Mouse (Mus musculus) heart, postnatal 0 days (tissue): ENCODE data around the gene Exo5. TPM values are rescaled to one million over a fixed set of nuclear protein-coding genes. Genes with fewer than 3 reads are reported as not detected.

Experiments
- ATAC-seq: fragments of 200-750 bp; cut with Nextera tagmentation; 2 replicates; pipeline ENCODE4 v1.8.0; 2017; ENCODE audit warnings: low read depth, moderate number of reproducible peaks, moderate library complexity; ENCODE audit not compliant: insufficient read depth
- DNase-seq: peaks from one replicate; pipeline ENCODE4 v3.0.0-alpha.2; 2016; ENCODE audit warnings: low spot score
- H3K27ac ChIP-seq: fragments of 300-500 bp; sonication (generic); 2 replicates; pipeline ENCODE4 v1.5.1; 2014; ENCODE audit warnings: low read depth, mild to moderate bottlenecking
- H3K27me3 ChIP-seq: fragments of 300-500 bp; sonication (generic); 2 replicates; pipeline ENCODE4 v1.6.1; 2014; ENCODE audit warnings: low read length, mixed read lengths; ENCODE audit not compliant: control insufficient read depth, insufficient read depth
- H3K36me3 ChIP-seq: fragments of 300-500 bp; sonication (generic); replicated peaks from 2 replicates; pipeline ENCODE4 v1.6.1; 2014; ENCODE audit warnings: low read length, mixed read lengths; ENCODE audit not compliant: control insufficient read depth, insufficient read depth
- H3K4me1 ChIP-seq: fragments of 300-500 bp; sonication (generic); 2 replicates; pipeline ENCODE4 v1.6.1; 2014; ENCODE audit warnings: antibody characterized with exemption; ENCODE audit not compliant: control insufficient read depth, insufficient read depth
- H3K4me2 ChIP-seq: fragments of 300-500 bp; sonication (generic); 2 replicates; pipeline ENCODE4 v1.6.1; 2014; ENCODE audit warnings: low read depth, mild to moderate bottlenecking, low read length, moderate library complexity
- H3K4me3 ChIP-seq: fragments of 300-500 bp; sonication (generic); 2 replicates; pipeline ENCODE4 v1.5.1; 2014; ENCODE audit warnings: low read depth, low read length
- H3K9ac ChIP-seq: fragments of 300-500 bp; sonication (generic); replicated peaks from 2 replicates; pipeline ENCODE4 v1.6.1; 2014; ENCODE audit warnings: low read depth, low read length, mixed read lengths
- H3K9me3 ChIP-seq: fragments of 300-500 bp; sonication (generic); replicated peaks from 2 replicates; pipeline ENCODE4 v1.6.1; 2016; ENCODE audit warnings: low read length; ENCODE audit not compliant: control insufficient read depth
- CTCF ChIP-seq: IDR thresholded peaks from 2 replicates; pipeline ENCODE4 v1.5.1; 2016; ENCODE audit warnings: antibody characterized with exemption, control low read depth, low read depth
- EP300 ChIP-seq: IDR thresholded peaks from 2 replicates; pipeline ENCODE4 v1.6.1; 2016; ENCODE audit warnings: antibody characterized with exemption, low read depth
- WGBS: fragments of 180-500 bp; shearing (Covaris S2); extraction: QIAGEN DNeasy Blood & Tissue Kit; methylation state at CpG from one replicate; pipeline ENCODE4 v1.1.7; 2014; 5-methylcytosine and 5-hydroxymethylcytosine counted together
- polyA plus RNA-seq: library from polyadenylated mRNA; unstranded; fragments of >200 nt; fragmentation: Nextera tagmentation; extraction: Ambion mirVana; gene quantifications from 2 replicates; pipeline ENCODE4 v1.2.1, GENCODE M21; 2015
- total RNA-seq: library from RNA; depleted of rRNA; stranded (reverse); fragments of >200 nt; gene quantifications from 2 replicates; pipeline ENCODE4 v1.2.3, GENCODE M21; 2014; ENCODE audit warnings: low replicate concordance

Exo5 gene
- total and polyA plus RNA-seq, 2 experiments from 2014 or later = 0.80 to 6.1 TPM

DNA sequence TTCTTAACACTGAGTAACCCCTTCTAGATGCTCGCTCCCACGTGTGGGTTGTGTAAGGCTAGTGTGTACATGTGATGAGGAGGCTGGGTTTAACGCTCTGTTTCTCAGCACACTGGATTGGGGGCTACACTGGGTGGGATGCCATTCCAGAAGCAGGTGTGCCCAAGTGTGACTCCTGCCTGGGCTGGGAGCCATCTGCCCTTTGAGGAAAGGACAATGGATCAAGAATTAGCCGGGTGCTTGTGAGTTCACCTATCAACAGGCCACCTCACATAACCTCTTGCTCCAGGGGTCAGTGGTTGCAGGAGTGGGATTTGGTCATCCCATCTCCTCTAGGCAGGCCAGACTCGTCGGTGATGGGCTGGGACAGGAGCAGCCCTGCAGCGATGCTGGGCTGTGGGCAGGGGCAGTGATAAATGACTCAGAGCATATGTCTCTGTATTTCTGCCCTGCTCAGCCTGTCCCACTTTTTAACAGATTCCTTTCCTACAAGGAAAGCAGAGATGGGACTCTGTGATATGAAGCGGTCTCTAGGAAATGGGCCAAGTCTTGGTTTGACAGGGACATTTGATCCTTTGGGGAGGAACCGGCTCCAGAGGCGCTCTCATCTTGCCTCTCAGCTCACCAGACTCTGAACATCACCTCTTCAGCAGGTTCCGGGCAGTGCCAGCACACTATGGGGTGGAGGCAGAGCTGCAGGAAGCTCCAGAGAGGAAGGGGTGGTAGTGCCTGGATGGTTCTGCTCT lies 31.0 kb downstream of the Exo5 start:
- no peak for TF ChIP-seq CTCF
- TF ChIP-seq EP300 = no peak
- Histone ChIP-seq H3K9me3 (no peaks in the 10 kb centered on the region), H3K9ac (no peak overlapping the region), H3K27ac (no peak overlapping the region), H3K4me3 (no peak overlapping the region), H3K27me3 (no peaks in the 10 kb centered on the region), H3K4me2 (no peak overlapping the region), H3K4me1 (no peaks in the 10 kb centered on the region), H3K36me3 (no peaks in the 10 kb centered on the region)
- WGBS = 62% methylated on average over 11 of the region's 11 CpGs
- DNase-seq (no peak), ATAC-seq (no peak)

- no peaks in the 10 kb centered on the region for H3K27me3 ChIP-seq
- no peak overlapping the region for H3K27ac ChIP-seq
- no peaks in the 10 kb centered on the region for H3K9me3 ChIP-seq
- H3K36me3 ChIP-seq = no peaks in the 10 kb centered on the region
- H3K4me1 ChIP-seq = no peaks in the 10 kb centered on the region
- DNase-seq (no peak), ATAC-seq (no peak)
- H3K4me2 ChIP-seq = no peak overlapping the region
- no peak for TF ChIP-seq CTCF
- no peak for TF ChIP-seq EP300
- no peak overlapping the region for H3K4me3 ChIP-seq
- H3K9ac ChIP-seq = no peak overlapping the region
- 60% methylated on average over 1 of the region's 1 CpGs for WGBS
Observed at GRCm38 (mm10) chr4:120892516-120892915, 32.3 kb downstream of the Exo5 start.

DNA sequence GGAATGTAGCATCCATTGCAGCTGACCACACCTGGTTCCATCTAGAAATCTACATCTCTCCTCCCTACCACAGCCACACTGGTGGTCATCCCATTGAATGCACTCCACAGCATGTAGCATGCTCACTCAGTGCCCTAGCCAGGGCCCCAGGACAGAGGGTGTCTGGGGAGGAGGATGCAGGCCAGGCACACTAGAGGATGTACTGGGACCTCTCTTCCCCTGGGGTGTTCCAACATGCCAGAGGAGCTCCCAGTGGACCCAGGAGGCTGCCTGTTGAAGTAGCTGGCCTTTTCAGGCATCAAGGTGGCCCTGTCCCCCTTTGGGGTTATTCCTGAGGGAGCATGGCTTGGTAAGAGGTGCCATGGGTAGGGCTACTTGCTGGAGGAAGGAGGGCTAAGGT lies 32.9 kb downstream of the Exo5 start:
- DNase-seq (no peak), ATAC-seq (no peak)
- Histone ChIP-seq H3K27me3 (no peaks in the 10 kb centered on the region), H3K4me1 (no peaks in the 10 kb centered on the region), H3K27ac (no peak overlapping the region), H3K4me2 (no peak overlapping the region), H3K9ac (no peak overlapping the region), H3K4me3 (no peak overlapping the region), H3K9me3 (no peaks in the 10 kb centered on the region), H3K36me3 (no peaks in the 10 kb centered on the region)
- TF ChIP-seq EP300 (no peak), CTCF (no peak)

GRCm38 (mm10) chr4:120890754-120891440 lies 33.9 kb downstream of the Exo5 start:
- DNase-seq = no peak
- Histone ChIP-seq H3K4me1 (peaks cover 2% of the 10 kb centered on the region; the same call in 1 of the 2 replicates), H3K4me2 (no peak overlapping the region), H3K27me3 (no peaks in the 10 kb centered on the region), H3K27ac (no peak overlapping the region), H3K4me3 (no peak overlapping the region), H3K9me3 (no peaks in the 10 kb centered on the region), H3K9ac (no peak overlapping the region), H3K36me3 (no peaks in the 10 kb centered on the region)
- 65% methylated on average over 11 of the region's 11 CpGs for WGBS
- ATAC-seq = no peak
- TF ChIP-seq CTCF (no peak), EP300 (no peak)

DNA sequence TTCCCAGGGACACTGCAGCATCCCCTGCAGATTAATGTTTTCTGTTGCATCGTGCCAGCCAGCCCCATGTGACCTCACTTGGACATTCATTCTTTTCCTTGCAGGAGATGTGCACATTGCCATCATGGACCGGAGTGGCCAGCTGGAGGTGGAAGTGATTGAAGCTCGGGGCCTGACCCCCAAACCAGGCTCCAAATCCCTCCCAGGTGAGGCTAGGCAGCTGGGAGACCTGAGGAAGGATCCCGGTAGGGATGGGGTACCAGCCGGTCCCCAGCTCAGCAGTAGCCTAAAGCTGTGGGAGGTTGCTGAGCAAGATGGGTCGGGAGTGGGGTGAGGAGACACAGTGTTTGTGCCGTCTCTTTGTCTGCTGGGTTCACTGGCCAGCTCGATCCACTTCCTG lies 35.9 kb downstream of the Exo5 start:
- Histone ChIP-seq H3K9me3 (no peaks in the 10 kb centered on the region), H3K4me3 (no peak overlapping the region), H3K4me2 (no peak overlapping the region), H3K27me3 (no peaks in the 10 kb centered on the region), H3K27ac (no peak overlapping the region), H3K4me1 (peaks cover 11% of the 10 kb centered on the region), H3K9ac (no peak overlapping the region), H3K36me3 (no peaks in the 10 kb centered on the region)
- ATAC-seq (no peak), DNase-seq (no peak)
- WGBS = 63% methylated on average over 8 of the region's 8 CpGs
- TF ChIP-seq EP300 (no peak), CTCF (no peak)
